Mouse (Mus musculus): ENCODE measurements around the gene Ergic1.

DNA sequence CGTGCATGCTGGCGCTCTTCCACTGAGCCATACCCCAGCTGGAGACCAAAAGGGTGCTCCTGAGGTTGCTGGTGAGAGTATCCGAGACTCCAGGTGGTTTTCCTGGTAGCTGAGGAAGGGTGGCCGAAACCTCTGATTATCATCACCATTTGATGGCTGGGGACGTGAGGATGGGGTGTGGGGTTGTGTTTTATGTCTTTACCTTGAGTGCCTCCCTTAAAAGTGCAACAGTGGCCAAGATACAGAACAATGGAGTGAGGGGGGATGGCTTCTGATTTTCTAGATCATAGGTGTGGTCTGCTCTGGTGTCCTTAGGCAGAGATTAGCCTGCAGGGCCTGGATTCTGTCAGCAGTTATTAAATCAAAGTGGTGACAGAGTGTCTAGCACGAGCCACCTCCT lies 18.1 kb downstream of the Ergic1 start:
- TF ChIP-seq POLR2A (IDR thresholded peaks at IDR 0.05; ENCODE audit: borderline replicate concordance, extremely low read depth, insufficient read depth, insufficient read length, poor library complexity, severe bottlenecking) (no peak), CTCF (IDR thresholded peaks at IDR 0.05; ENCODE audit: borderline replicate concordance, extremely low read depth, insufficient read depth, insufficient read length) (no peak)

Data from brain, embryonic 14.5 days (tissue).